Mouse (Mus musculus): Measurements from ENCODE around the gene Fhl2.
"Not testable (repeated sequence)": the region's sequence is repeated elsewhere in the genome, so short reads cannot be mapped to it uniquely, and the experiment has no call there.

Fhl2 gene

GRCm38 (mm10) chr1:43191078-43191477 is 5.7 kb downstream of the Fhl2 start:
- no peak for DNase-seq

GRCm38 (mm10) chr1:43188893-43189292 is 7.9 kb downstream of the Fhl2 start:
- not testable (repeated sequence) for DNase-seq

- DNase-seq = no peak
Measured at GRCm38 (mm10) chr1:43186334-43186733, 10.4 kb downstream of the Fhl2 start.

- no peak for DNase-seq
Measured at GRCm38 (mm10) chr1:43180912-43181311, 15.9 kb downstream of the Fhl2 start.

GRCm38 (mm10) chr1:43178780-43179179 is 18.0 kb downstream of the Fhl2 start:
- no peak for DNase-seq

- no peak for DNase-seq
Measured at GRCm38 (mm10) chr1:43178378-43178777, 18.4 kb downstream of the Fhl2 start.

GRCm38 (mm10) chr1:43173283-43174226 is 23.2 kb downstream of the Fhl2 start:
- peak in 1 of 2 experiments; percentile 10 for DNase-seq

- no peak for DNase-seq
Measured at GRCm38 (mm10) chr1:43171816-43172215, 25.0 kb downstream of the Fhl2 start.

- DNase-seq = no peak
Measured at GRCm38 (mm10) chr1:43171093-43171492, 25.7 kb downstream of the Fhl2 start.

- DNase-seq = no peak
Measured at GRCm38 (mm10) chr1:43169661-43170060, 27.1 kb downstream of the Fhl2 start.

GRCm38 (mm10) chr1:43169227-43169626 is 27.6 kb downstream of the Fhl2 start:
- no peak for DNase-seq

- no peak for DNase-seq
Measured at GRCm38 (mm10) chr1:43168618-43169017, 28.2 kb downstream of the Fhl2 start.

- no peak for DNase-seq
Measured at GRCm38 (mm10) chr1:43168026-43168425, 28.8 kb downstream of the Fhl2 start.

GRCm38 (mm10) chr1:43164582-43164981 is 32.2 kb downstream of the Fhl2 start:
- DNase-seq = no peak

GRCm38 (mm10) chr1:43163467-43164418 is 33.0 kb downstream of the Fhl2 start:
- peak; percentile 73 to 77 for DNase-seq

GRCm38 (mm10) chr1:43163084-43163466 is 33.7 kb downstream of the Fhl2 start:
- DNase-seq = peak; percentile 12 to 13

- DNase-seq = no peak
Measured at GRCm38 (mm10) chr1:43162394-43162793, 34.4 kb downstream of the Fhl2 start.

- no peak for DNase-seq
Measured at GRCm38 (mm10) chr1:43159429-43159828, 37.4 kb downstream of the Fhl2 start.

GRCm38 (mm10) chr1:43157907-43158306 is 38.9 kb downstream of the Fhl2 start:
- no peak for DNase-seq

GRCm38 (mm10) chr1:43154491-43154890 is 42.3 kb downstream of the Fhl2 start:
- no peak for DNase-seq

GRCm38 (mm10) chr1:43153538-43153937 is 43.2 kb downstream of the Fhl2 start:
- DNase-seq = no peak

GRCm38 (mm10) chr1:43152626-43153025 is 44.2 kb downstream of the Fhl2 start:
- no peak for DNase-seq

GRCm38 (mm10) chr1:43150225-43150624 is 46.6 kb downstream of the Fhl2 start:
- DNase-seq = no peak
